Mouse (Mus musculus) left cerebral cortex, postnatal 10 days (tissue): Measurements from ENCODE around the gene Sowaha. TPM values are rescaled to one million over a fixed set of nuclear protein-coding genes. Genes with fewer than 3 reads are reported as not detected.
A peak's percentile ranks its signal among the peaks of the same experiment; 100 is the strongest.

Experiments used
- DNase-seq, 2 experiments: peaks; one replicate each; pipeline ENCODE4 v3.0.0; 2021 to 2022; ENCODE audit warnings: low spot score in 2 of 2, mixed read lengths in 1 of 2; ENCODE audit errors: extremely low spot score in 1 of 2
- intact Hi-C: fragments of 180-260 bp; cut with DNase I; formaldehyde crosslinking; loops from one replicate; pipeline ENCODE4 v1.15.1; 2025
- total RNA-seq, 2 experiments: library from RNA; stranded (reverse); gene quantifications; 2 replicates each; pipeline ENCODE4 v1.2.3; 2021

Gene Sowaha
- total RNA-seq, 2 experiments from 2014 or later, result 43.8 to 50.1 TPM

DNA sequence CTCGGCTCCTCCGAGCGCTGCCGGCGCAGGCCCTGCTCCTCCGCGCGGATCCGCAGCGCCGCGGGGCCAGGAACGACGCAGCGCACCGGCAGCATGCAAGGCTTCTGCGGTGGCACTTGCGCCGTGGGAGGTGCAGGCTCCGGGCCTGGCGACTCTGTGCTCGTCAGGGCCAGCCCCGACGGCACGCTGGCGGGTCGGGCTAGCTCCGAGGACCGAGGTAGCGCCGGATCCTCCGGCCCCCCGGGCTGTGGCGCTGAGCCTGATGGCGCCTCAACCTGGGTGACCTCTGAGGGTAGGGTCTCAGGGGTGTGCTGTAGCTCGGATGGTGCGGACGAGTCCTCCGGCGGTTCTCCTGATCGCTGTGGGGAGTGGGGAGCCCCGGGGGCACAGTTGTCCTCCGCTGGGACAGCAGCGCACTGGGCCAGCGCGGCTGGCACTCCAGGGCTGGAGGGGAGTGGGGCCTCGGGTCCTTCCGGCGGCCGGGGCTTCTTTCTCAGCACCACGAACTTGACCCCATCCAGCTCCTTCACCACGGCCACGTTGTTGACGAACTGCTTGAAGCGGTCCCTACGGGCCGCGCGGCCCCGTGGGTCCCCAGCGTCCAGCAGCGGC lies 797 bp downstream of the Sowaha start:
- intact Hi-C loops, result no loop called here
- DNase-seq, result peak in 1 of 2 experiments; percentile 62

DNA sequence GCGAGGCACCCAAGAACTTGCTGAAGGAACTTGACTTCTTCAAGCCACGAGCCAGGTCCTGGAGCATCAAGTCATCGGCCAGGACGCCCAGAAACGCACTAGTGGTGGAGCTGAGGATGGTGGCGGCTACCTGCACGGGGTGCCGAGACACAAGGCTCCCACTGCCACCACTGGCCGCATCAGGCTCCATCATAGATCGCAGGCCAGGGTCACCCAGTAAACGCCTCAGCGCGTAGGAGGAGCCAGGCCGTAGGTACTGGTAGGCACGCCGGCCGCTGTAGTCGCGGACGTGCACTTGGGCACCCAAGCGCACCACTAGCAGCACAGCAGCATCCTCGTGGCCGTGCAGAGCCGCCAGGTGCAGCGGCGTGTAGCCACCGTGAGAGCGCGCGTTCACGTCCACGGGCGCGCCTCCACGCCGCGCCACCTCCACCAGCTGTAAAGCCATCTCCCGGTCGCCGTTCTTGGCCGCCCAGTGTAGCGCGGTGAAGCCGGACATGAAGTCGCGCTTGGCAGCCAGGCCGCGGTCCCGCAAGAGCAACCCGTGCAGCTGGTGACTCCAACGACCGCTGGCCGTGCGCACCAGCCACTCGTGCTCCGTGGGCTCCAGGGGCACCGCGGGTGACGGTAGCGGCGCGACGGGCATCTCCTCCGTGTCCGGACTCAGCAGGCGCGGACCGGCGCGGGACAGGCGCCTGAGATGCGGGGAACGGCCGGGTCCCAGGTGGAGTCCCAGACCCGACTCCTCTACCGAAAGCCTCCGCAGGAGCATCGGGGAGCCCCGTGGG lies 1.5 kb downstream of the Sowaha start:
- intact Hi-C loops, result no loop called here
- peak in 1 of 2 experiments; percentile 49 for DNase-seq

DNA sequence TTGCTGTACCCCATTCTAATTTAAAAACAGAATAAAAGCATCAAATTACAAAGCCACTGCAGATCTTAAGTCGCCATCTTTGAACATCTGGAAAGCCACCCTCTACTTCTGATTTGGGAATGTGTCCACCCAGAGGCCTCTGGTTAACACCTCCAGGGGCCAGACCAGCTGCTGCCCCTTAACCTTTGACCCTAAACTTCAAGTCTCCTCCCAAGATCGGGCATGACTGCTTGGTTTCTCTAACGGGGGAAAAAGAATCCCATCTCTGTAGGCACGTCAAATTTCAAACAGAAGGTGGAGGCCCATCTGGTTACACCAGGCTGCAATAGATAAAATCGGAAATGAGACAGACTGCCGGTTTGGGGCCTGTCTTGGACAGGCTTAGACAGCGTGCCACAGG lies 2.2 kb downstream of the Sowaha start:
- no peak for DNase-seq
- intact Hi-C loops, result no loop called here

DNA sequence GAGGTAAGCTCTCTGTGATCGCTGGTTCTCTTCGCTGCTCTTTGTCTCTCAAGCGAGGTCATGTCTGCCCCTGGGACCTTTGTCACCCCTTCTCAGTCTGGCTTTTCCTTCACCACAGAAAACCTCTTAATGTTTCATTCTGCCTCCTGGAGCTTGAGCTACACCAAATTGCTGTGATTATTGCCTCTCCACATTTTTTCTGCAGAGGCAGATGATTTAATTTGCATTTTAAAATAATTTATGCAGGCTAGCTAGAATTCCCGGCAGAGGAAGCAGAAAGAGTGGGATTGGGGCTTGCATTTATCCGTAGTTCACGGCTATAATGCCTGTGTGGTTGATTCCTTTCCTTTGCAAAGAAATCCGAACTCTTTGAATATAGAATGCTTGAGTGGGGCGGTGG lies 4.5 kb downstream of the Sowaha start:
- peak in 1 of 2 experiments; percentile 35 for DNase-seq
- intact Hi-C loops, result loop anchor here (2.0 kb wide), 1 partner anchor 45 kb away; no protein-coding TSS in a partner anchor

DNA sequence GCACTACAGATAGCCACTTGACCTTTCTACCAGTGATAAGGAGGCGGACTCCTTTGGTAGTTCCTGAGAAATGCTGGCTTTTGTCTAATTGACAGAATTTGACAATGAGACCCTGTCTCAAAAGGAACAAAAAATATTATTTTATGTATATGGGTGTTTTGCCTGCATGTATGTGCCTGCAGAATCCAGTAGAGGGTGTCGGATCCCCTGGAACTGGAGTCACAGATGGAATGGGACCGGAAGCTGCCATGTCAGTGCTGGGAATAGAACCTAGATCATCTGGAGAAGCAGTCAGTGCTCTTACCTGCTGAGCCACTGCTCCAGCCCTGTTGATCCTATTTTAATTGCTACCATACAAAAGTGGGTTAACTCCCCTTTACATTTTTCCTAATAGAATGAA lies 7.4 kb downstream of the Sowaha start:
- DNase-seq, result no peak
- intact Hi-C loops, result loop anchor here (5.0 kb wide), 2 partner anchors 95 to 265 kb away; partner anchors contain the start of gene Kif3a

DNA sequence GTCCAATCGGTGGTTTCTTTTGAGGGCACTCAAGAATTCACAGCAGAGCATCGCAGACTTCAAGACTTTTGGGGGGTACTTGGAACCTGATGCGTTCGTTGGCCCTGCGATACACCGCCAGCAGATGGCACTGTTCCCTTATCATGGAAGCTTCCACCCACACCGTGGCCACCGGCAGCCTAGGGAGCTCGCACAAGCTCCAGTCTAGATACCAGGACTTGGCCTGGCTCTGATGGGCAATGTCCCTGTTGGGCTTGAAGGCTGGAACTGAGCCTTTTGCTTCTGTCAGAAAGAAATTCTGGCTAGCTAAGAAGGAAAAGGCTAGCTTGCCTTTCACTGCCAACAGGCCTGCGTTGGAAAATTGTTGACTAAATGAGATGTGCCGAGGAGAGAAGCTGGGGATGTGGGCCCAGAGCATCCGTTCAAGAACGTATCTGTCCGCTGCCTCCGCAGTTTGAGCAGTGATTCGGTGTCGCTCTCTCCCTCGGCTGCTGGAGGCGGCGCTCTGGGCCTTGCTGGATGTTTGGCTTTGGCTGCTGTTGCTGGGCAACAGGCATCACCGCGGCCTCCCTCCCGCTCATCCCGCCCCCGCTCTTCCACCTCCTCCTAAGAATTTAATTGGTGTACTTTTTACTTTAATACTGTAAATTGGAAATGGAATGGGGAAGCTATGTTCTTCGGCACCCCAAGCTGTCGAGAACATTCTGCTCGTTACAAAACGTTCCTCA lies 9.9 kb downstream of the Sowaha start, which contains the start of gene Gm9837:
Gm9837 (minus strand) TSS at position 512 of the 728 bp plus-strand sequence.
- intact Hi-C loops, result loop anchor here (5.0 kb wide), 2 partner anchors 97 to 267 kb away; partner anchors contain the start of gene Kif3a
- DNase-seq, result peak; percentile 91 to 93

DNA sequence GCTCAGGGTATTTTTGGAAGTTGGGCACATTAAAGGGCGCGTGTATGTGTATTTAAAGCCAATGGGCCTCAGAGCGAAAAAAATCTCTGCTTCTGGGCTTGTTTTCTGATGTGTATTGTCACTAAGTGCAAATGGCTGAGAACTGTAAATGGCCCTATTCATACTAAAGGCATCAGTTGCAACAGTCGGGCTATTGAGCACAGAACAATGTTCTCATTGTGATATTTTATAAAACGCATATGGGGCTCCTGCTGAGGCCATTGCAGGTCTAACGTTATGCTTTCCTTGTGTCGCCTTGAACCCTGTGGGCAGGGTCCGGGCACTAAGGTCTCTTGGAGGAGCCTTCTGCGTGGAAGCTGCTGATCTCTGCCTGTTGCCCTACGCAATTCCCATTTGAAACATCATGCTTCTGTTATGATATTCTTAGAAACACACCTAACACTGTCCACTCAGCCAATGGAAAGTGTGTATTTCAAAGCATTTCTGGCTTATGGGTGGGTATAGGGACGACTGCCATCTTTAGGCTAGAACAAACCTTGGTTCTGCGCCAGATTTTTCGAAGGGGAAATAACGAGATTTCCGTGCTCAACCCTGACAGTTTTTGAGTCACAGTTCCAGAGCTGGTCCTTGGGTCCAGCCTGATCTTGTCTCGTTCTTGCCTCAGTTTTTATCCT lies 10.6 kb downstream of the Sowaha start:
- intact Hi-C loops, result no loop called here
- peak in 1 of 2 experiments; percentile 72 for DNase-seq

DNA sequence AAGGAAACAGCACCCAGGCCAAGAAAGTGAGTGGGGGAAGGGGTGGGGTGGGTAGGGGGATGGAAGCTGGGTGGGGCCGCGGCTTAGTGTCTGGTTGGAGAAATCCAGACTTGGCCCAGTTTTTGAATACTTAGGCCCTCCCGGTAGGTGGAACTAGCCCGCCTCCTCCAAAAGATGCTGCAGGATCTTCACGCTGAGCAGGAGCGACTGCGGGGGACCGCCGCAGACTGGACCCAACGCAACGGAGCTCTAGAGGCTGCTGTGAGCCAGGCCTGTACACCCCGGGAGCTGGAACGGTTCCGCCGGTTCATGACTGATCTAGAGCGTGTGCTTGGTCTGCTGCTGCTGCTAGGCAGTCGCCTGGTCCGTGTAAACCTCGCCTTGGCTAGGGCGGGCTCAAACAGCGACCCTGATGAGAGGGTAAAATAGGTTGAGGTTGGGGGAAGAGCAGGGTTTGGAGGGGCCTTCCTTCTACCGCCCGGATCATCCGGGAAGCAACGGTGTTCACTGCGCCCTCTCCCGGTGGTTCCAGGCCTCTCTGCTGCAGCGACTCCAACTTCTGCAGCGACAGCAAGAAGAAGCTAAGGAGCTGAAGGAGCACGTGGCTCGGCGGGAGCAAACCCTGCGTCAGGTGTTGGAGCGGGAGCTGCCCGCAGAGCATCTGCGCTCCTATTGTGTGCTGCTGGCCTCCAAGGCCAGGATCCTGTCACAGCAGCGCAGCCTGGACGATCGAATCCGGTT lies 13.7 kb downstream of the Sowaha start:
- DNase-seq, result peak; percentile 78 to 90
- intact Hi-C loops, result no loop called here

DNA sequence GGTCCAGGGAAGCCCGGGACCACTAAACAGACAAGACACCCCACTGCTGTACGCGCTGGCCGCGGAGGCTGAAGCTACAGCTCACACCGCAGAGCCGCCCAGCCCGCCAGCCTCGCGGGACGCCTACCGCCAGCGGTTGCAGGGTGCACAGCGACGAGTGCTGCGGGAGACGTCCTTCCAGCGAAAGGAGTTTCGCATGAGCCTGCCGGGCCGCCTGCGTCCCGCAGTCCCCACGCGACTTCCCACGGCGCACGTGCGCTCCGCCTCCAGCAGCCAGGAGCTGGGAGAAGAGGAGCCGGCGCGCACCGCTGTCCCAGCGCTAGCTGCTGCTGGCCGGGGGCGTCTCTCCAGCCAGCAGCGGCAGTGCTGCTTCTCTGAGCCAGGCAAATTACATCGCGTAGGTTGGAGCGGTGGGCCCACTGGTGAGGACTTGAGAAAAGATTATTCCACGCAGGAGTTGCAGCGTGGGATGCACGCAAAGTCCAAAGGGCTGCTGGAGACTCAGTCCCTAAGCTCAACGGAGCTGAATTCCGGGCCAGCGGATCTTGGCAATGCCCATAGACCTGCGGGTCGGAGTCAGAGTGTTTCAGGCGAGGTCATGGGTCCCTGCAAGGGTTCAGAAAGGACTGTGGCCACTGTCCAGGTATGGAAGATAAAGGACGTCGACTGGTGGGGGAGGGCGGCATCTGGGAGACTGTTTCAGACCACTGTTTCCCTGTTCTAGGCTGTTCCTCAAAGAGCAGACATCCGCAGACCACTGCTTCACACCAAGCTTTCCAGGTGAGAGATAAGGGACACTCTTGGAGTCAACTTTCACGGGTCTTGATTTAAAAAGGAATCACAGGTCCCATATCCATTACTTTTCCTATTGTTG lies 16.3 kb downstream of the Sowaha start:
- intact Hi-C loops, result no loop called here
- DNase-seq, result peak; percentile 44 to 62

DNA sequence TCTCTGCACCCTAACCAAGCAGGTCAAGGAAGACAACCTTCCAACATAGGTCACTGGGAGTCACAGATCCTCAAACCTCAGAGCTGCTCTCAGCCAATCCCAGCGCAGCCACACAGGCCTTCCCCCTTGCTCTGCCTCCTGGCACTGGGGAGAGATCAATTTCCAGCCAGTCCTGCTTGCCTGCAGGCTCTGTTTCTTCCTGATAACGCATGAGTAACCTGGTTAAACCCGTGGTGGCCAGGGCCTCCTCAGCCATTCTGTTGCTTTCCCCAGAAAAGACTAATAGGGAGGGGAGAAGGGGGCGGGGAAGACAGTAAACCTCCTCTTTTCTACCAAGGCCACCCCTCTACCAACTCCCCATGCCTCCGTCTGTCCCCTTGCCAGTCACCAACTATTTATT lies 18.3 kb downstream of the Sowaha start:
- no peak for DNase-seq
- intact Hi-C loops, result no loop called here

DNA sequence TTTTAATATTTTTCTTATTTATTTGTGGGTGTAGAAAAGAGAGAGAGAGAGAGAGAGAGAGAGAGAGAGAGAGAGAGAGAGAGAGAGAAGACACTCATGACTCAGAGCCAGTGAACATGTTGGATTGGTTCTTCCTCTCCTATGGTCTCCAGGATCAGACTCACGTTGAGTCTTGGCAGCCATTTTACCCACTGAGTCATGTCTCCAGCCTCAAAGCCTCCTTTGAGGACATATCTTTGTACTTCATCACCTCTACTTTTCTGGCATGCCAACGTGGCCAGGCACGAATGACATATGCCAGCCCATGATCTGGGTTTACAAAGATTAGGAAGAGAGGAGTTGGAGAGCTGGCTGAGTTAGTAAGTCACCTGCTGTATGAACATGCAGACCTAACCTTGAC lies 19.9 kb downstream of the Sowaha start:
- intact Hi-C loops, result no loop called here
- no peak for DNase-seq

DNA sequence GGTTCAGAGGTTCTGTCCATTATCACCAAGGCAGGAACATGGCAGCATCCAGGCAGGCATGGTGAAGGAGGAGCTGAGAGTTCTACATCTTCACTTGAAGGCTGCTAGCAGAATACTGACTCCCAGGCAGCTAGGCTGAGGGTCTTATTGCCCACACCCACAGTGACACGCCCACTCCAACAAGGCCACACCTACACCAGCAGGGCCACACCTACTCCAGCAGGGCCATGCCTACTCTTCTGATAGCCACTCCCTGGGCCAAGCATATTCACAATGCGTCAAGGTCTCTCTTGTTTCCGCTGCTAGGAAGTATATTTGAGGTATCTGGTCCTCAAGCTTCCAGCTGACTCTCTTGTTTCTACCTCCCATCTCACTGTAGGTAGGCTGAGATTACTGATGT lies 21.1 kb downstream of the Sowaha start:
- intact Hi-C loops, result no loop called here
- DNase-seq, result no peak

DNA sequence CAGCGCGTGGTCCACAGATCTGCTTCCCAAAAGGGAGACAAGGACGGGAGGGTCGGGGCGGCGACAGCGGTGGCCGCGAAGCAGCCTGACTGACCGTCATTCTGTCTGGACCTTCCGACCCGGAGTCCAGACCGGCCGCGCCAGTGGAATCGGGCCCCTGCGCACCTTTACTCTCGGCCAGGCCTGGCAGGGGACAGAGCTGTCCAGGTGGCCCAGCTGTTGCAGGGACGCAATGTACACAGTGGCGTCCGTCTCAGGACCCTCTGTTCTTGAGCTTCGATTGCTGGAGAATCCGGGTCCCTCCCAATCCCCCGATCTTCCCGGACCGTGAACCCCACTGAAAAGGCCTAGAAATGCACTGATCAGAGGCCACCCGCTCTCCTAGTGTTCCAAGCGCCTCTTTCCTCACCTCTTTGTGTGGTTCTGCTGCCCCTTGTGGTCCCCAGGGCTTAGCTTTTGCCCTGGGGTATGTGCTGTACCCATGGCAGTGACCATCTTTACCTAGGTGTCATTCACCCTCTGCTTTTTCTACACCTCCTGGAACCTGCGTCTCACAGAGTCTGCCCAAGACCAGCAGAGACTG lies 22.6 kb downstream of the Sowaha start:
- intact Hi-C loops, result no loop called here
- peak in 1 of 2 experiments; percentile 25 for DNase-seq

DNA sequence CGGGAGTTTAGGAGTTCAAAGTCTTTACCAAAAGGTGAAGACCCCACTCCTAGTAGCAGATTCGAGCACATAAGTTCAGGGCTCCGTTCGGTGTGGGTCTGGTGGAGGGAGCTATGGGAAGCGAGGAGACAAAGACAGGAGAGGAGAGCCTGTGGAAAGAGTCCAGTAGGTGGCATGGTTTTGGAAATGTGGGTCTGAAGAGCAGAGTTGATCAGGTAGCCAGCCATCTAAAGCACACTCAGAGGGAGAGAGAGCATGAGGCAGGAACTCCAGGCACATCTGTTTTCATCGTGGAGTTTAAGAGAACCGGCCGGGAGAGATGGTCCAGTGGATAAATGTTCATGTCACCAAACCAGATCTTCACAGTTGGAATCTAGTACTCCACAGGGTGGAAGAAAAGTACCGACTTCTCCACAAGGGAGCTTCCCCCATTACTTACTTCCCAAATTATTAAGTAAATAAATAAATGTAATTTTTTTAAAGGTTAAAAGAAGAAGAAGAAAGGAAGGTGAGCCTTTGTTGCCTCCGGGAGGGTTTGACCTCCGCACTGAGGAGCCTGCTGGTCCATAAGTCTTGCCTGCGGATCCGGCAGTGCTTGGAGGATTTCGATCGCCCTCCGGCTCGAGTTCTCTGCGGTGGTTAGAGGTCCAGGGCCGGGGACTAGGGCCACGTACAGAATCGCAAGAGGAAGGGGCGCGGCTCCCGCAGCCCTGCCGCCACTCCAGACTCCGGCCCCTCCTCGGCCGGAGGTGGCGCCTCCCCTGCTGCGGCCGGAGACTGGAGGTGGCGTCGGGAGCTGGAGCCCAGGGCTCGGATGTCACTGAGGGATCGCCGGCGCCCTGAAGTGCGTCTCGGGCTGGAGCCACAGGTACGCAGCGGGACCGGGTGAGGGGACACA lies 23.4 kb downstream of the Sowaha start, which contains the start of the genes Gm10447 and Shroom1:
Gm10447 (minus strand) TSS at position 637 of the 898 bp plus-strand sequence.
Shroom1 (plus strand) TSS at position 732 of the 898 bp plus-strand sequence.
- intact Hi-C loops, result no loop called here
- peak in 1 of 2 experiments; percentile 82 for DNase-seq

DNA sequence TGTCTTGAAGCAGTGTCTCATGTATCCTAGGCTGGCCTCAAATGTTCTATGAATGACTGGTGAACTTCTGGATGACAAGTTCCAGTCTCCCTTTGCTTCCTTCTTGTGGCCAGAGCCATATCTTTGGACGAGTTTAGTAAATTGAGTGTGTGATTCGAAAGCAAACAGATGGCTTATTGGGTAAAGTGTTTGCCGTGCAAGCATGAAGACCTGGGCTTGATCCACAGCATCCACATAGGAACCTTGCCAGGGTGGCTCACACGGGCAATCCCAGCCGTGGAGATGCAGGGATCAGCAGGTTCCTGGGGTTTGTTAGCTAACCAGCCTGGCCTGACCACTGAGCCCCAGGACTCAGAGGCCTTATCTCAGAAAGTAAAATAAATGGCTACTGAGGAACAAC lies 27.0 kb downstream of the Sowaha start:
- peak in 1 of 2 experiments; percentile 12 for DNase-seq
- intact Hi-C loops, result no loop called here

DNA sequence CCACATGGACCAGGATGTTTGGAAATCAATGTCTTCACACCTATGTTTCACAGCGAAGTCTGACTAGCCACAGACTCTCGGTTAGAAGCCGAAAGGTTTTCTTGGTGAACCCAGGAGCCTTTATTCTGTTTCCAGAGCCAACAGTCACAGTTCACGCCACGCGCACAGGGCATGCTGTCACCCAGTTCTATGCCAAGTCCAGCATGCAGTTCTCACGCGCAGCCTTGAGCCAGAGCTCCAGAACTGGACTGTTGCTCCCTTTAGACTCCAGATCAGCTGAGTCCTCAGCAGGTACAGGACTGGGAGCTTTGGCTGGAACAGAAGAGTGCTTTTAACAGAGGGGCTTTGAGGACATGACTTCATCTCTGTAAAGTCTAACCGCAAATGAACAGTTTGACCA lies 27.7 kb downstream of the Sowaha start:
- intact Hi-C loops, result no loop called here
- peak in 1 of 2 experiments; percentile 10 for DNase-seq
